In genomic region chr16:4848090-4848489, GRCm38 (mm10) we compare ENCODE assay signal across 38 mouse cellular contexts. TPM values are rescaled to one million over a fixed set of nuclear protein-coding genes. Genes with fewer than 3 reads are reported as not detected.
"Had no signal": no experiment of that assay in that cellular context is flagged by ENCODE, and none has a peak within 500 bp of the region (broad histone marks: within the 10 kb centered on the region; RNA-seq: fewer than 3 reads in every experiment).

No protein-coding gene starts in this region.

- H3K27ac ChIP-seq: limb, embryonic 10.5 days; limb, embryonic 12.5 days; limb, embryonic 13.5 days; limb, embryonic 15.5 days; liver, embryonic 12.5 days; liver, embryonic 13.5 days; liver, embryonic 14.5 days; liver, embryonic 15.5 days; lung, embryonic 15.5 days; midbrain, embryonic 10.5 days; midbrain, embryonic 12.5 days; midbrain, embryonic 13.5 days; midbrain, embryonic 15.5 days; neural tube, embryonic 12.5 days had no signal

- H3K36me3 ChIP-seq: limb, embryonic 10.5 days; limb, embryonic 12.5 days; limb, embryonic 13.5 days; limb, embryonic 15.5 days; liver, embryonic 12.5 days; liver, embryonic 13.5 days; liver, embryonic 15.5 days; lung, embryonic 15.5 days; midbrain, embryonic 10.5 days; midbrain, embryonic 12.5 days; midbrain, embryonic 13.5 days; midbrain, embryonic 15.5 days; neural tube, embryonic 12.5 days had no signal

- H3K27me3 ChIP-seq: limb, embryonic 12.5 days; limb, embryonic 13.5 days; limb, embryonic 15.5 days; liver, embryonic 12.5 days; liver, embryonic 13.5 days; lung, embryonic 15.5 days; midbrain, embryonic 12.5 days; midbrain, embryonic 13.5 days; midbrain, embryonic 15.5 days; neural tube, embryonic 12.5 days had no signal

- DNase-seq: left cerebral cortex, postnatal 4 days; liver; liver, embryonic 13.5 days; liver, postnatal 0 days; lung, adult 18-20 months; lung, adult 2 months; lung, embryonic 14.5 days; lung, postnatal 10 days; lung, postnatal 14 days; lung, postnatal 36 days; lung, postnatal 4 days; midbrain, embryonic 14.5 days had no signal

- H3K4me2 ChIP-seq: limb, embryonic 12.5 days; limb, embryonic 13.5 days; limb, embryonic 15.5 days; liver, embryonic 11.5 days; liver, embryonic 12.5 days; liver, embryonic 13.5 days; liver, embryonic 15.5 days; lung, embryonic 14.5 days; lung, embryonic 15.5 days; midbrain, embryonic 11.5 days; midbrain, embryonic 12.5 days; midbrain, embryonic 13.5 days; midbrain, embryonic 15.5 days; neural tube, embryonic 12.5 days had no signal

- H3K4me3 ChIP-seq: limb, embryonic 10.5 days; limb, embryonic 12.5 days; limb, embryonic 13.5 days; limb, embryonic 15.5 days; liver, embryonic 12.5 days; liver, embryonic 13.5 days; liver, embryonic 15.5 days; lung, embryonic 15.5 days; megakaryocyte, embryonic 14.5 days; midbrain, embryonic 10.5 days; midbrain, embryonic 12.5 days; midbrain, embryonic 13.5 days; midbrain, embryonic 15.5 days; neural tube, embryonic 12.5 days had no signal

RNA-seq across cellular contexts. Expression of gene 4930562C15Rik, which starts 12.9 kb away (rescaled TPM):
- total RNA-seq: left cerebral cortex, postnatal 10 days; left cerebral cortex, postnatal 14 days; left cerebral cortex, postnatal 25 days; left cerebral cortex, postnatal 36 days; left cerebral cortex, postnatal 4 days; liver, adult 2 months; megakaryocyte progenitor cell, adult 5-6 weeks; megakaryocyte, adult 5-6 weeks; megakaryocyte-erythroid progenitor cell, adult 5-6 weeks; midbrain, postnatal 0 days; monocyte, adult 5-6 weeks had no signal
- polyA plus RNA-seq: liver, adult 2 months; liver, embryonic 13.5 days; liver, embryonic 14.5 days; liver, postnatal 0 days had no signal
